Mouse (Mus musculus) embryonic facial prominence, embryonic 13.5 days (tissue): ENCODE results near the gene Mast4. TPM values are rescaled to one million over a fixed set of nuclear protein-coding genes. Genes with fewer than 3 reads are reported as not detected.

Experiments used
- ATAC-seq: fragments of 200-750 bp; cut with Nextera tagmentation; 2 replicates; pipeline ENCODE4 v1.8.0; 2017; ENCODE audit warnings: low read depth; ENCODE audit not compliant: insufficient number of reproducible peaks, insufficient read depth, low FRiP score, low TSS enrichment
- H3K27ac ChIP-seq: fragments of 300-500 bp; sonication (generic); 2 replicates; pipeline ENCODE4 v1.5.1; 2015; ENCODE audit warnings: moderate library complexity, mild to moderate bottlenecking, inconsistent platforms
- H3K27me3 ChIP-seq: fragments of 300-500 bp; sonication (generic); 2 replicates; pipeline ENCODE4 v1.6.1; 2015; ENCODE audit warnings: mild to moderate bottlenecking, inconsistent platforms
- H3K36me3 ChIP-seq: fragments of 300-500 bp; sonication (generic); 2 replicates; pipeline ENCODE4 v1.6.1; 2015; ENCODE audit warnings: mild to moderate bottlenecking, inconsistent platforms
- H3K4me1 ChIP-seq: fragments of 300-500 bp; sonication (generic); 2 replicates; pipeline ENCODE4 v1.6.1; 2015; ENCODE audit warnings: inconsistent platforms
- H3K4me2 ChIP-seq: fragments of 300-500 bp; sonication (generic); 2 replicates; pipeline ENCODE4 v1.6.1; 2015; ENCODE audit warnings: moderate library complexity, mild to moderate bottlenecking, inconsistent platforms
- H3K4me3 ChIP-seq: fragments of 300-500 bp; sonication (generic); 2 replicates; pipeline ENCODE4 v1.5.1; 2015; ENCODE audit warnings: mild to moderate bottlenecking, inconsistent platforms
- H3K9ac ChIP-seq: fragments of 300-500 bp; sonication (generic); 2 replicates; pipeline ENCODE4 v1.6.1; 2015; ENCODE audit warnings: mild to moderate bottlenecking, inconsistent platforms
- H3K9me3 ChIP-seq: fragments of 300-500 bp; sonication (generic); 2 replicates; pipeline ENCODE4 v1.6.1; 2016; ENCODE audit warnings: inconsistent platforms
- WGBS: fragments of 180-500 bp; shearing (Covaris S2); methylation state at CpG from one replicate; pipeline ENCODE4 v1.1.7; 2015; ENCODE audit warnings: mixed read lengths; 5-methylcytosine and 5-hydroxymethylcytosine counted together
- polyA plus RNA-seq: library from polyadenylated mRNA; unstranded; fragments of >200 nt; fragmentation: Nextera tagmentation; extraction: Ambion mirVana; gene quantifications from 2 replicates; pipeline ENCODE4 v1.2.1, GENCODE M21; 2015

Mast4 gene
- polyA plus RNA-seq, 1 experiment from 2014 or later, result 28.6 TPM

DNA sequence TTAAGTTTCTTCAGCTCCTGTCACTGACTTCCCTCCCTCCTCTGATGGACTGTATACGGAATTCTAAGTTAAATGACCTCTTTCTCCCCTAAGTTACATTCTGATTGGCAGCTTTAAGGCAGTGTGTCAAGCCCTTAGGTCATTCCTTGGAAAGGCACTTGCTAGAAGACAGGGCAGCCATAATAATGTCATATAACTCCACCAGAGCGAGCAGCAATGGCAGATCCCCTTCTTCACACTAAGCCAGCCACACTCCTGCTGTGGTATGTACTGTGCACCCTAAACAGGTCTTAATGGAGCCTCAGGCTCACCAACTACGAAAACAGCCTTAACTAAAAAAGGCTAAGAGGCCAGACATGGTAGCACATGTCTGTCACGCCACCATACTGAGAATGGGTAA lies 123.6 kb downstream of the Mast4 start:
- no peak overlapping the region for H3K9ac ChIP-seq
- H3K4me1 ChIP-seq, result peaks cover 9% of the 10 kb centered on the region; the same call in 1 of the 2 replicates
- no peak overlapping the region for H3K4me3 ChIP-seq
- no peak overlapping the region for H3K27ac ChIP-seq
- no peaks in the 10 kb centered on the region for H3K27me3 ChIP-seq
- no peak overlapping the region for H3K4me2 ChIP-seq
- no peaks in the 10 kb centered on the region for H3K36me3 ChIP-seq
- 82% methylated on average over 4 of the region's 4 CpGs for WGBS
- no peaks in the 10 kb centered on the region for H3K9me3 ChIP-seq
- ATAC-seq, result no peak

DNA sequence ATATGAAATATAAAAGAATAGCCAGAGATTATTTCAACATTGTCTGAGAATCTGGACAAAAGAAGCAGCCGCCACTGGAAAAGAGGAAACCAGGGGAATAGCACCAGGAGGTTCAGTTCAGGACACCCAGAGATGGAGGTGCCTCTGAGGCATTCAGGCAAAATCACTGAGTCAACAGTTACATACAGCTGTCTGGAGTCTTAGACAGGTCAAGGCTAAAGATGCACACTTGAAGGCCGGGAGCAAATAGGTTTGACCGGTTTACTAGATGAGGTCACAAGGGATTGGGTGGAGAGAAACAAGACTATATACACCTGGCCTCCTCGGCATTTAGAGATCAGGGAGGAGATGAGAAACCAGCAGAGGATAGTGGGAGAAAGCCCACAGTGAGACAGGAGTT lies 127.1 kb downstream of the Mast4 start:
- no peaks in the 10 kb centered on the region for H3K27me3 ChIP-seq
- no peak overlapping the region for H3K4me3 ChIP-seq
- no peak overlapping the region for H3K27ac ChIP-seq
- H3K36me3 ChIP-seq, result no peaks in the 10 kb centered on the region
- no peak overlapping the region for H3K4me2 ChIP-seq
- no peak for ATAC-seq
- no peaks in the 10 kb centered on the region for H3K9me3 ChIP-seq
- 86% methylated on average over 4 of the region's 4 CpGs for WGBS
- no peak overlapping the region for H3K9ac ChIP-seq
- peaks cover 15% of the 10 kb centered on the region; the same call in 1 of the 2 replicates for H3K4me1 ChIP-seq

DNA sequence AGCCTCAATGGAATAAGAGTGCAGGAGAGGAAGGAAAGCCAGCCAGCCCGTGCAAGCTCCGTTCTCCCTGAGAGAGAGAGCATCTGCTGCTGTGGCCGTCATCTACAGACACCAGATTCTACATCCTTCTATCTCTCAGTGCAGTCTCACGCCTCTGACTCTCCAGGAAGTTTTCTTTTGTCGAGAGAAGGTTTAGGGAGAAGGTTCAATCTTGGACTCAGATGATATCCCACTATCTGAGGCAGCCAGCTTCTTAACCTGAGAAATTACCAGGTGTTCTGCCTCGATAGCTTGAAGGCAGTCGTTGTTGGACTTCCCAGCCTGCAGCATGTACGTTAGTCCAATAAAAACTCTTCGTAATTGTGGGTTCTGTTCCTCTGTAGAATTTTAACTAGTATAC lies 127.7 kb downstream of the Mast4 start:
- peaks cover 11% of the 10 kb centered on the region; the same call in 1 of the 2 replicates for H3K4me1 ChIP-seq
- H3K4me2 ChIP-seq, result no peak overlapping the region
- no peak overlapping the region for H3K9ac ChIP-seq
- no peaks in the 10 kb centered on the region for H3K36me3 ChIP-seq
- no peak overlapping the region for H3K27ac ChIP-seq
- no peak for ATAC-seq
- no peaks in the 10 kb centered on the region for H3K9me3 ChIP-seq
- H3K4me3 ChIP-seq, result no peak overlapping the region
- no peaks in the 10 kb centered on the region for H3K27me3 ChIP-seq
- WGBS, result 81% methylated on average over 9 of the region's 9 CpGs

DNA sequence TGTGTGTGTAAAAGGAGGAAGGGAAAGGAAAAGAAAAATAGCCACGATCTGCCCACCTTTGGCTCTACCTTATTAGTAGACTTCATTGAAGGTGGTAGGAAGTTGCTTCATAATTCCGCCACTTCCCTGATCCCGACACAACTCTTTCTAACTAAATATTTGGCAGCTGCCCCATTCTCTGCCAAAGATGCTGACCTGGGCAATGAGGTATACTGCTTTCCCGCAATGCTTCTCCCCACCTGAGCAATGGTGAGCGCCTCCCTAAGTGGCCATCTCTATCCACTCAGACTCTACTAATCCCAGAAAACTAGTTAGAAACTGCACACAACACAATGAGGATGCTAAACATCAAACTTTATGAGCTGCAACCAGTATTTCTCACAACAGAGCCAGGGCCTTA lies 129.1 kb downstream of the Mast4 start:
- H3K4me3 ChIP-seq, result no peak overlapping the region
- ATAC-seq, result no peak
- H3K4me1 ChIP-seq, result peaks cover 6% of the 10 kb centered on the region; the same call in 1 of the 2 replicates
- H3K9me3 ChIP-seq, result no peaks in the 10 kb centered on the region
- H3K9ac ChIP-seq, result no peak overlapping the region
- H3K27ac ChIP-seq, result no peak overlapping the region
- H3K4me2 ChIP-seq, result no peak overlapping the region
- no peaks in the 10 kb centered on the region for H3K36me3 ChIP-seq
- no peaks in the 10 kb centered on the region for H3K27me3 ChIP-seq
- WGBS, result 98% methylated on average over 5 of the region's 5 CpGs

DNA sequence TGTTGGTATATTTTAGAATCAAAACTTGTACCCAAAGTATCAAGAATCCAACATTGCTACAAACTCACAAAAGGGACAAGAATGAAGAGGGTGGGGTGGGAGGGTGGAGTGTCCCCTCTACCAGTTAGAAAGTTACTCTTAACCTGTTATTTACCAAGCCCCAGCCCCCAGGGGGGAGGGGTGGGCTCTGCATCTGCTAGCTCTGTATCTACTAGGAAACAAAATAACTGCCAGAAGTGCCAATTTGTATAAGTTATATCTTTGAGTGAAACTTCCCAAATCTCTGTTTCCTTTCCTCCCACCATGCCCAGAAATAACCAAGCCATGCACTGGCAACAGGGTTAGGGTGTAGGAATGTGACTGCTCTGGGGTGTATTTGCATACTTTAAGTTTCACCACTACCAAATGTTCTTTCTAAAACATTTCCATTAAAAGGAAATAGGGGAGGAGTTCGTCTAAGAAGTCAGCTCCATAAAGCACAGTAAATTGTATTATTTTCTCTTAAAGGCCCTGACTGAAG lies 130.9 kb downstream of the Mast4 start:
- WGBS, result 51% methylated on average over 1 of the region's 1 CpGs
- Histone ChIP-seq H3K36me3 (no peaks in the 10 kb centered on the region), H3K27ac (no peak overlapping the region), H3K4me3 (no peak overlapping the region), H3K4me2 (no peak overlapping the region), H3K9me3 (no peaks in the 10 kb centered on the region), H3K27me3 (no peaks in the 10 kb centered on the region), H3K4me1 (peaks cover 6% of the 10 kb centered on the region; the same call in 1 of the 2 replicates), H3K9ac (no peak overlapping the region)
- ATAC-seq, result no peak

DNA sequence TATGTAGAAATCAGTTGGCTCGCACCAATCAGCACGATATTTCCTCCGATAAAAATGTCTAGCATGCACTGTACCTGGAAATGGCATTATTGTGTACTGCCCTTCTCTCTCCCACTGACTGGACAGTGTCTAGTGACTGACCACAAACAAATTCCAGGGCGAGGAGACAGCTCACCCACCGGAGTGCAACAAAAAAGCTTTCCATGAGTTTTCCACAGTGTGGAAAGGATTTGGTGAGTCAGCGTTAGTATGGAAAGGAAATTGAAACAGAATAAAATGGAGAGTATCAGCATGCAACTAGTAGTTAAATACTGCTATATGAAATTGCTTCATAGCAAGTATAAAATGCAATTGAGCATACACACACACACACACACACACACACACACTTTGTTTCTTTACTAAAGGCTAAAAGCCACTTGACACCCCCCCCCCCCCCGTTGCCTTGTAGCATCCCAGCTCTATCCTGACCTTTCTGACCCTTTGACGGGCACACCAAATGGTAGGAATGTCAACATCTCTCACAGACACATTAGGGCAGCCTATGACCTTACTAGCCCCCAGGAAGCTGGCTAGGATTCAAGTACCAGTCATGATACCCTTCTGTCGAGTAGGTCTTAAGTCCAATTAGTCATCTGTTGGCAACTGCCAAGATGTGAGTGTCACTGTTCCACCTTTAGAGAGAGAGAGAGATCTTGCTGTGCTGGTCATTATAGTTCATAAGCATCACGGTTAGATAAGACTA lies 133.1 kb downstream of the Mast4 start:
- ATAC-seq, result no peak
- Histone ChIP-seq H3K4me2 (no peak overlapping the region), H3K36me3 (no peaks in the 10 kb centered on the region), H3K9me3 (no peaks in the 10 kb centered on the region), H3K9ac (no peak overlapping the region), H3K4me1 (peaks cover 6% of the 10 kb centered on the region; the same call in 1 of the 2 replicates), H3K27me3 (no peaks in the 10 kb centered on the region), H3K27ac (no peak overlapping the region), H3K4me3 (no peak overlapping the region)
- WGBS, result 73% methylated on average over 10 of the region's 10 CpGs

DNA sequence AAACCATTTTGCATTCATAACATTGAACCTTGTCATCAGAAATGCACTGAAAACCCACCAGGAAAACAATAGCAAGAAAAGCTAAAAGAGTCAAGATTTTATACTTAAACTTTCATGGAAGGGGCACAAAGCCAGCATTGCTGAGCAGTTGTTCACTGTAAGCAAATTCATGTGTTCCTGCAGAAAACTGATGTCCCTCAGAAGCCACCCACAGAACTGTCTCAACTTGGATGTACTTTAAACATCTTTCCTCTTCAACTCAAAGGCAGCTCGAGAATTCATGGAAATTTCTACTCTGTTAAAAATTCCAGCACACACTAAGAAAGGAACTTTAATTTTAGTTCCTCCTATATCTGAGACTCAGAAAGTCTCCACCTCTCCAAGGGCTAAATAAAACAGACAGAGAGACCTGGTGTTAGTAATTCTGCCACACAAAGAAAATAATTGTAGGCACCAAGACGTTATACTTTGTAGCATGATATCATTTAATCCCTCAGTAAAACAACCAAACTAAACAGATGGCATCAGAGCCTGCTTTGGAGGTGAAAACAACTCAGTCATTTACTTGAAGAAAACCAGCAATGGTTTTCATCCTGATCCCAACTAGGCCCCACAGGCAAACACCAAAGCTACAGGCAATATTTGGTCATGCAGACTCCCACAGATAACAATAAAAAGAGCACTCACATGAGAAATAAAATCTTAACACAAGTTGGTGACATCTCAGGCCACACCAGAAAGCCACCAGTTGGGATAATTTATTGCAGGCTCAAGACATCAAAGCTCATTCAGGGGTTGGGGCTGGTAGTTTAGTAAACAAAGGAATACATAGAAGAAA lies 134.3 kb downstream of the Mast4 start:
- Histone ChIP-seq H3K36me3 (no peaks in the 10 kb centered on the region), H3K27ac (no peak overlapping the region), H3K4me2 (no peak overlapping the region), H3K27me3 (no peaks in the 10 kb centered on the region), H3K9me3 (no peaks in the 10 kb centered on the region), H3K4me3 (no peak overlapping the region), H3K9ac (no peak overlapping the region), H3K4me1 (peaks cover 6% of the 10 kb centered on the region; the same call in 1 of the 2 replicates)
- WGBS, result 35% methylated on average over 2 of the region's 2 CpGs
- no peak for ATAC-seq

DNA sequence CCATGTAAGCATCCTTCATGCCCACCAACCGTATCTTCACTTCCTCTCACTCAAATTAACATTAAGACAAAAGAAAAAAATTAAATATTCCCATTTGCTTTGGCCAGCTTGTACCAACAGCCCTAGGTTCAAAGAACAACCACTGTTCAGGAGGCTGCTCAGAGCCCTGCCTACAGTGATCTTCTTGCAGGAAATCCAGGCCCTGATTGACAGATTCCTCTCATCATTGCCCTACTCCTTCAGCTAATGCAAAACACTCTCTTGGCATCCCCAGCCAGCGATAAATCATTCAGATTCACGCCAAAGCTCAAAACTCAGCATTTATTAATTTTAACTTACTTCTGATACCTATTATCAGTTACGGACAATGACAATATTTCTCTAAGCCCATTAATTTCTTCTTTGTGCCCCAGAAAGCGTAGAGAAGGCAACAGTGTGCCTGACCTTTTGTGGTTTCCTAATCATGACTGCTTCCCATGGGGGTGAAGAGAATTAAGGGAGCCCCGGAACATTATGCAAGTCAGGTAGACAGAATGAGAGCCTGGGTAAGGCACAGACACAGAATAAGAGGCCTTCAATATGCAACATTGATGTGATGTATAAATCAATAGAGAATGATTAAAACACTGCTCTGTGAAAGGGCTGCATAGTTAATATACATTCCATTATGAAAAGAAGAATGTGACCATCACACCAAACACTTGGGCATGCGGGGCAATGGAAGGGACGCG lies 135.9 kb downstream of the Mast4 start:
- WGBS, result 76% methylated on average over 9 of the region's 9 CpGs
- no peak for ATAC-seq
- no peaks in the 10 kb centered on the region for H3K27me3 ChIP-seq
- no peak overlapping the region for H3K4me3 ChIP-seq
- no peak overlapping the region for H3K4me2 ChIP-seq
- no peaks in the 10 kb centered on the region for H3K36me3 ChIP-seq
- H3K4me1 ChIP-seq, result peaks cover 1% of the 10 kb centered on the region; the same call in 1 of the 2 replicates
- no peak overlapping the region for H3K27ac ChIP-seq
- no peak overlapping the region for H3K9ac ChIP-seq
- H3K9me3 ChIP-seq, result no peaks in the 10 kb centered on the region

DNA sequence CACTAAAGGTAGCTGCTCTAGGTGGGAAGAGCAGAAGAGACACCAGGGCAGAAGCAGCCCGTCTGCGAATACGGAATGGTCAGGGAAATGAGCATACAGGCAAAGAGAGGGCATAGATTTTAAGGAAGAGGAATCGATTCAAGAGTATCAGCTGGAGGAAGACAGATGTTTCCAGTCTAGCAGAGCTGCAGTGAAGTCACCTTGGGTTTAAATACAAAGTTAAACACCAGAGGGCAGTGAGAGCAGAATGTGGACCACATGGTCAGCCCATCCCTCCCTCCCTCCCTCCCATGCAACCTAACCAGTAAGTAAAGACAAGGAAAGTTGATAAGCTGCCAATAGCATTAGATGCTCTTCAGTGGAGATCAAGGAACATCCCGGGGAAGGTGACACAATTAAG lies 138.0 kb downstream of the Mast4 start:
- Histone ChIP-seq H3K4me2 (no peak overlapping the region), H3K4me1 (no peaks in the 10 kb centered on the region), H3K9ac (no peak overlapping the region), H3K27me3 (no peaks in the 10 kb centered on the region), H3K36me3 (no peaks in the 10 kb centered on the region), H3K4me3 (no peak overlapping the region), H3K27ac (no peak overlapping the region), H3K9me3 (no peaks in the 10 kb centered on the region)
- ATAC-seq, result no peak
- 69% methylated on average over 5 of the region's 5 CpGs for WGBS

DNA sequence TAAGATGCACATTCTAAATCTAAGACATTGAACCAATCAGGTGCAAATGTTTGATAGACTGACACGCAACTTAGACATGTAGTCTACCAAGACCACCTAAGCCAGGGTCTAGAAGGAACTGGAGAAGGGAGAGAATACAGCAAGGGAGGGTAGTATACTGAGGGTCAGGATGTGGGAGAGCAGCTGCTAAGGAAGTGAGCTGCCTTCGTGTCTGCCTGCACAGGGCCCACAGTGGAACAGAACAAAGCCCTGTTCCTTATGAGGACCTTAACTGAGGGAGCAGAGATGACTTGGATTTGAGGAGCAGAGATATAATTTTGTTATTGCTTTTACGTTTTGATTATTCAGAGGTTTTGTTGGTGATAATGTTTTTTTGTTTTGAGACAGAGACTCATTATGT lies 138.4 kb downstream of the Mast4 start:
- no peak for ATAC-seq
- WGBS, result 79% methylated on average over 3 of the region's 3 CpGs

DNA sequence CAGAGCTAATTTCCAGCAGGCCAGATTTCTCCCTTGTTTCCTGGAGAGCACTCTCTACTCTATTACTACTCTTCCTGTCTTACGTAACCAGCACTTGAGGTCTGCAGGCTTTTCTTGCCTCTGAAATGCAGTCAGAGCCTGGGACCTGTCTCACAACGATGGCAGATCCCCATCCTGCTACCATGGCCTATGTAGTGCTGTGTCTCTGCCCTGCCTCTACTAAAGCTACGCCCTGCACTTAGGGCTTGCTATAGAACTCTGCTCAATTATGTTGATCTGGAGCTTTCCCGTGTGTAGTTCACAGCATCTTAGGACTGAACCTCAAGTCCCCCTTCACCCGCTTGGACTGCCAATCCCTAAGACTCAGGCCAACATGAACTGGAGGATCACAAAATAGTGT lies 150.7 kb downstream of the Mast4 start:
- WGBS, result 81% methylated on average over 5 of the region's 5 CpGs
- Histone ChIP-seq H3K36me3 (no peaks in the 10 kb centered on the region), H3K4me2 (no peak overlapping the region), H3K9ac (no peak overlapping the region), H3K4me3 (no peak overlapping the region), H3K4me1 (no peaks in the 10 kb centered on the region), H3K27ac (no peak overlapping the region), H3K27me3 (no peaks in the 10 kb centered on the region), H3K9me3 (peaks cover 4% of the 10 kb centered on the region; the same call in 1 of the 2 replicates)
- ATAC-seq, result no peak

More for the DNA sequence above, 138.4 kb downstream of the Mast4 start:
- Histone ChIP-seq H3K4me2 (no peak overlapping the region), H3K9ac (no peak overlapping the region), H3K27ac (no peak overlapping the region), H3K4me3 (no peak overlapping the region), H3K36me3 (no peaks in the 10 kb centered on the region), H3K4me1 (no peaks in the 10 kb centered on the region), H3K27me3 (no peaks in the 10 kb centered on the region), H3K9me3 (no peaks in the 10 kb centered on the region)
